Mouse (Mus musculus): Measurements from ENCODE around the gene Eogt.

- TF ChIP-seq CTCF (IDR thresholded peaks at IDR 0.05; ENCODE audit: low read depth), result no peak
- no peak for TF ChIP-seq EP300 (IDR thresholded peaks at IDR 0.05; ENCODE audit: low read depth)
These were observed 3.8 kb downstream of the Eogt start for GRCm38 (mm10) chr6:97145156-97145555.
